ENCODE assay signal across 9 mouse cellular contexts in the genomic region with DNA sequence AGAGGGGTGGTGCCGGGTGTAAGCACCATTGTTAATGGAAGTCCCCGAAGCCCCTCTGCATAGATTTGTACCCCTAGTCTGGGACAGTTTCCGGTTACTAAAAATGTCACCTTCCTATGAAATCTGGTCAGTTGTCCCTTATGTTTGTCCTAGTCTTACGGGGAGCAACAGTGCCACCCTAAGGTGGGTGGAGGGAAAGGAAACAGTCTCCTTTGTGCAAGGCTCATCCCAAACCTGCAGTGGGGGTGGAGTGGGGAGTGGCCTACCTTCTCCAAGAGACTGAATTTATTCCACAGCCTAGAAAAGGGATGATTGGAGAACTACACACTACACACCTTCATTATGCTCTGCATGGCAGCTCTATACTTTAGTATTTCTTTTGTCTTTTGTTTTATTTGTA. TPM values are rescaled to one million over a fixed set of nuclear protein-coding genes. Genes with fewer than 3 reads are reported as not detected.
DNase-seq lines count a peak whose midpoint lies in the region; ATAC-seq and TF ChIP-seq lines count a peak whose summit lies in the region.
"Had no signal": no experiment of that assay in that cellular context is flagged by ENCODE, and none has a peak within 500 bp of the region (broad histone marks: within the 10 kb centered on the region; RNA-seq: fewer than 3 reads in every experiment).

No protein-coding gene starts in this region.

- H3K4me3 ChIP-seq in kidney, embryonic 16.5 days (ENCODE audit: low read length): no peak overlapping the region
- H3K4me3 ChIP-seq in E14TG2a.4 (replicated peaks; ENCODE audit: low read length): no peak overlapping the region
- H3K4me3 ChIP-seq in heart, postnatal 0 days (ENCODE audit: low read depth, low read length): no peak overlapping the region
- no peak overlapping the region for H3K4me3 ChIP-seq in neural tube, embryonic 11.5 days (ENCODE audit: low read depth, low read length)
- H3K4me3 ChIP-seq: embryonic facial prominence, embryonic 12.5 days had no signal

- peaks cover 3% of the 10 kb centered on the region; the same call in 1 of the 2 replicates for H3K4me1 ChIP-seq in kidney, embryonic 16.5 days (ENCODE audit: insufficient read depth, low read length)
- peaks cover 28% of the 10 kb centered on the region for H3K4me1 ChIP-seq in E14TG2a.4 (replicated peaks; ENCODE audit: low read depth, low read length)
- H3K4me1 ChIP-seq in heart, postnatal 0 days (ENCODE audit: control insufficient read depth, insufficient read depth): peaks cover 4% of the 10 kb centered on the region; the same call in 1 of the 2 replicates
- no peaks in the 10 kb centered on the region for H3K4me1 ChIP-seq in neural tube, embryonic 11.5 days (ENCODE audit: control insufficient read depth, insufficient read depth, low read length)

- no peaks in the 10 kb centered on the region for H3K9me3 ChIP-seq in kidney, embryonic 16.5 days (ENCODE audit: low read length)
- H3K9me3 ChIP-seq in E14TG2a.4 (ENCODE audit: low read length): no peaks in the 10 kb centered on the region
- H3K9me3 ChIP-seq in heart, postnatal 0 days (replicated peaks; ENCODE audit: control insufficient read depth, low read length): no peaks in the 10 kb centered on the region
- H3K9me3 ChIP-seq in neural tube, embryonic 11.5 days (ENCODE audit: control insufficient read depth, low read length): no peaks in the 10 kb centered on the region
- H3K9me3 ChIP-seq: embryonic facial prominence, embryonic 12.5 days had no signal

- no peak for TF ChIP-seq EP300 in heart, postnatal 0 days (IDR thresholded peaks at IDR 0.05; ENCODE audit: low read depth)

- intact Hi-C loops in left cerebral cortex, postnatal 14 days (cut with DNase I): loop anchor here (10.0 kb wide), 1 partner anchor 82 kb away; the partner anchor contains the start of gene Cbr3

- H3K4me2 ChIP-seq in kidney, embryonic 16.5 days (replicated peaks; ENCODE audit: low read depth, low read length): no peak overlapping the region
- no peak overlapping the region for H3K4me2 ChIP-seq in heart, postnatal 0 days (ENCODE audit: low read depth, low read length)
- no peak overlapping the region for H3K4me2 ChIP-seq in neural tube, embryonic 11.5 days (ENCODE audit: low read depth)
- H3K4me2 ChIP-seq: embryonic facial prominence, embryonic 12.5 days had no signal

- DNase-seq in kidney, adult 18-20 months: peak; percentile 52
- peak; percentile 86 for DNase-seq in brain, adult 2 months (ENCODE audit: low read depth, low spot score)
- DNase-seq in heart, postnatal 0 days (ENCODE audit: low spot score): peak; percentile 32
- peak; percentile 34 to 49 for DNase-seq in left cerebral cortex, postnatal 14 days (ENCODE audit: low spot score in 2 of 2)
- DNase-seq in neural tube, embryonic 11.5 days (ENCODE audit: low spot score): peak; percentile 43

- TF ChIP-seq CTCF in E14TG2a.4 (conservative IDR thresholded peaks at IDR 0.05; ENCODE audit: low read length): peak; percentile 25
- TF ChIP-seq CTCF in heart, postnatal 0 days (IDR thresholded peaks at IDR 0.05; ENCODE audit: low read depth): peak; percentile 69

- H3K36me3 ChIP-seq in kidney, embryonic 16.5 days (ENCODE audit: insufficient read depth, low read length): peaks cover 5% of the 10 kb centered on the region; the same call in 1 of the 2 replicates
- H3K36me3 ChIP-seq in E14TG2a.4 (ENCODE audit: insufficient read depth, low read length): peaks cover 82% of the 10 kb centered on the region
- H3K36me3 ChIP-seq in heart, postnatal 0 days (replicated peaks; ENCODE audit: control insufficient read depth, insufficient read depth, low read length): peaks cover 45% of the 10 kb centered on the region
- no peaks in the 10 kb centered on the region; the same call in 1 of the 2 replicates for H3K36me3 ChIP-seq in neural tube, embryonic 11.5 days (ENCODE audit: control insufficient read depth, insufficient read depth, low read length)

- whole genome bisulfite sequencing in kidney, embryonic 16.5 days: 42% methylated on average over 4 of the region's 4 CpGs
- 45% methylated on average over 4 of the region's 4 CpGs for WGBS in heart, postnatal 0 days
- 56% methylated on average over 4 of the region's 4 CpGs for WGBS in neural tube, embryonic 11.5 days

- ATAC-seq in kidney, embryonic 16.5 days (ENCODE audit: low FRiP score, low TSS enrichment): no peak
- peak; percentile 65; the same call in 1 of the 2 replicates for ATAC-seq in heart, postnatal 0 days (ENCODE audit: insufficient read depth, low read depth)
- no peak for ATAC-seq in neural tube, embryonic 11.5 days (ENCODE audit: insufficient read depth, low FRiP score, low TSS enrichment)
- no peak; the same call in 1 of the 2 replicates for ATAC-seq in erythroid progenitor cell, adult 5-6 weeks (replicated peaks; ENCODE audit: low FRiP score, poor library complexity, severe bottlenecking)

- H3K27me3 ChIP-seq in kidney, embryonic 16.5 days (ENCODE audit: insufficient read depth, low read length): no peaks in the 10 kb centered on the region
- no peaks in the 10 kb centered on the region for H3K27me3 ChIP-seq in E14TG2a.4 (ENCODE audit: insufficient read depth, low read length)
- no peaks in the 10 kb centered on the region for H3K27me3 ChIP-seq in heart, postnatal 0 days (ENCODE audit: control insufficient read depth, insufficient read depth, low read length)
- H3K27me3 ChIP-seq in neural tube, embryonic 11.5 days (ENCODE audit: control insufficient read depth, insufficient read depth, low read length): no peaks in the 10 kb centered on the region

- no peak overlapping the region for H3K27ac ChIP-seq in kidney, embryonic 16.5 days (ENCODE audit: low read length)
- H3K27ac ChIP-seq in heart, postnatal 0 days (ENCODE audit: low read depth): no peak overlapping the region
- no peak overlapping the region for H3K27ac ChIP-seq in neural tube, embryonic 11.5 days (ENCODE audit: low read depth, low read length)
- H3K27ac ChIP-seq: embryonic facial prominence, embryonic 12.5 days had no signal

- no peak overlapping the region for H3K9ac ChIP-seq in kidney, embryonic 16.5 days (replicated peaks; ENCODE audit: low read length)
- no peak overlapping the region for H3K9ac ChIP-seq in heart, postnatal 0 days (replicated peaks; ENCODE audit: low read depth, low read length)
- H3K9ac ChIP-seq in neural tube, embryonic 11.5 days (ENCODE audit: low read length): no peak overlapping the region
- H3K9ac ChIP-seq: embryonic facial prominence, embryonic 12.5 days had no signal

RNA-seq across cellular contexts. Expression of gene Dop1b, which starts 55.3 kb away (rescaled TPM):
- 30.1 and 35.0 TPM in 2 replicates for polyA plus RNA-seq in kidney, embryonic 16.5 days (2015; fragmentation: Nextera tagmentation; extraction: Ambion mirVana)
- 13.0 and 13.2 TPM in 2 replicates for total RNA-seq in heart, postnatal 0 days (2014; rRNA removed; ENCODE audit: low replicate concordance)
- polyA plus RNA-seq in heart, postnatal 0 days (2015; fragmentation: Nextera tagmentation; extraction: Ambion mirVana): 6.0 and 7.2 TPM in 2 replicates
- total RNA-seq in left cerebral cortex, postnatal 14 days (2021): 10 to 100 TPM; 81.0 to 93.6 TPM
- 16.5 and 24.4 TPM in 2 replicates for polyA plus RNA-seq in neural tube, embryonic 11.5 days (2014; fragmentation: Nextera tagmentation; extraction: Ambion mirVana)
- 98.0 and 113 TPM in 2 replicates for total RNA-seq in erythroid progenitor cell, adult 5-6 weeks (2015; ENCODE audit: low replicate concordance)
- total RNA-seq in erythroid progenitor cell, adult 5-6 weeks (2017; ENCODE audit: low replicate concordance): 24.0 and 36.8 TPM in 2 replicates

Comparison
In these comparisons a context has a peak if more than half of its experiments do, and no peak if none do; other contexts are left out.
1. DNase-seq: peak in every context shown above with its lines; median percentile 86 in brain, adult 2 months; 52 in kidney, adult 18-20 months; 43 in neural tube, embryonic 11.5 days; 42 in left cerebral cortex, postnatal 14 days; 32 in heart, postnatal 0 days.